ENCODE assay signal across 8 mouse cellular contexts in the genomic region with DNA sequence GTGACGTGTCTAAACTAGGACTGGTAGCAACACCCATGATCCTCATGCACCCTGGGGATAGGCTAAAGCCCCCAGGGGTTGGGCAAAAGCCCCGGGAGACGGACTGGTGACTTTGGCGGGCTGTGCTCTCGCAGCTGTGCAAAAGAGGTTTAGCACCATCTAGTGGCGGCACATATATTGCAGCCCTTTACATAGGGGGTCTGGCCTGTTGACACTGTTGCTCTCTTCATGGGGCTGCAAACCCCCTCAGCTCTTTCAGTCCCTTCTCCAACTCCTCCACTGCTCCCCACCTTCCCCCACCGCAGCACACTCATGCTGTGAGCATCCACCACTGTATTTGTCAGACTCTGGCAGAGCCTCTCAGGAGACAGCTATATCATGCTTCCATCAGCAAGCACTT.
A peak's percentile ranks its signal among the peaks of the same experiment; 100 is the strongest.
DNase-seq lines count a peak whose midpoint lies in the region; ATAC-seq and TF ChIP-seq lines count a peak whose summit lies in the region.
"Not testable (repeated sequence)": the region's sequence is repeated elsewhere in the genome, so short reads cannot be mapped to it uniquely, and the experiment has no call there.

No protein-coding gene starts in this region.

- not testable (repeated sequence) for TF ChIP-seq EP300 in CH12.LX (IDR thresholded peaks at IDR 0.05; ENCODE audit: low read length); liver, postnatal 0 days (IDR thresholded peaks at IDR 0.05; ENCODE audit: low read depth)

- TF ChIP-seq POLR2A in CH12.LX (IDR thresholded peaks at IDR 0.05; ENCODE audit: low read depth, low read length); bone marrow, adult 2 months (IDR thresholded peaks at IDR 0.05; ENCODE audit: borderline replicate concordance, control insufficient read depth, low read depth, low read length): not testable (repeated sequence)

- peak; percentile 61 for DNase-seq in CH12.LX (ENCODE audit: extremely low read depth)
- peak; percentile 58 for DNase-seq in embryonic facial prominence, embryonic 10.5 days (ENCODE audit: low spot score)
- DNase-seq in heart, adult 9 months (ENCODE audit: low spot score in 2 of 2): peak; percentile 2 to 14
- peak; percentile 51 for DNase-seq in layer of hippocampus, adult 11-12 months (ENCODE audit: low spot score)
- DNase-seq in liver, postnatal 0 days: peak; percentile 54
- peak; percentile 72 for DNase-seq in retina, postnatal 1 day
- peak; percentile 59 for DNase-seq in thymus, postnatal 14 days

- H3K79me2 ChIP-seq in CH12.LX (replicated peaks; ENCODE audit: control insufficient read depth, extremely low read depth, insufficient read depth, poor library complexity, severe bottlenecking): not testable (repeated sequence)

- in situ Hi-C loops in CH12.LX (cut with MboI; ENCODE audit: low pct_ligation_motif_present, low pct_unique_long_range_greater_than_20kb, low sequenced_read_pairs): not testable (repeated sequence)

- not testable (repeated sequence) for H3K9me3 ChIP-seq in CH12.LX (replicated peaks; ENCODE audit: low read length); embryonic facial prominence, embryonic 10.5 days; liver, postnatal 0 days (ENCODE audit: low read length)

- not testable (repeated sequence) for H3K4me3 ChIP-seq in CH12.LX (replicated peaks in 1 of 3; ENCODE audit: low read depth in 2 of 3, low read length in 2 of 3, poor library complexity in 1 of 3); bone marrow, adult 2 months (replicated peaks; ENCODE audit: control insufficient read depth, low read depth, low read length); embryonic facial prominence, embryonic 10.5 days; liver, postnatal 0 days (ENCODE audit: low read depth, low read length)

- not testable (repeated sequence) for H3K4me2 ChIP-seq in CH12.LX (ENCODE audit: insufficient read depth, low read depth, poor library complexity, severe bottlenecking); liver, postnatal 0 days (ENCODE audit: low read depth, low read length)

- not testable (repeated sequence) for H3K4me1 ChIP-seq in CH12.LX (ENCODE audit: control insufficient read depth in 1 of 2, insufficient read depth in 2 of 2); bone marrow, adult 2 months (ENCODE audit: control insufficient read depth, insufficient read depth, low read length); embryonic facial prominence, embryonic 10.5 days; liver, postnatal 0 days (ENCODE audit: insufficient read depth)

- not testable (repeated sequence) for H3K36me3 ChIP-seq in CH12.LX (replicated peaks in 1 of 2; ENCODE audit: control insufficient read depth in 1 of 2, insufficient read depth in 1 of 2, low read length in 1 of 2); embryonic facial prominence, embryonic 10.5 days (replicated peaks); liver, postnatal 0 days (replicated peaks; ENCODE audit: insufficient read depth, low read length)

- not testable (repeated sequence) for H3K9ac ChIP-seq in CH12.LX (ENCODE audit: insufficient read depth, low read depth); liver, postnatal 0 days (replicated peaks)

- not testable (repeated sequence) for ATAC-seq in liver, postnatal 0 days

- not testable (repeated sequence) for H3K27me3 ChIP-seq in CH12.LX (replicated peaks); embryonic facial prominence, embryonic 10.5 days (replicated peaks; ENCODE audit: low read depth, poor library complexity, severe bottlenecking); liver, postnatal 0 days (ENCODE audit: insufficient read depth, low read length)

- TF ChIP-seq CTCF in CH12.LX (conservative IDR thresholded peaks at IDR 0.05 in 1 of 2, IDR thresholded peaks at IDR 0.05 in 1 of 2; ENCODE audit: low read depth in 2 of 2, low read length in 2 of 2): peak; percentile 27 to 57; a peak in 3 of 4 replicates
- TF ChIP-seq CTCF in bone marrow, adult 2 months (IDR thresholded peaks at IDR 0.05; ENCODE audit: control insufficient read depth, insufficient read depth, low read length): 0 out of 2 replicates have a peak, but pooled peaks have one; percentile 27
- TF ChIP-seq CTCF in liver, postnatal 0 days (IDR thresholded peaks at IDR 0.05; ENCODE audit: low read depth): peak; percentile 69

- not testable (repeated sequence) for H3K27ac ChIP-seq in CH12.LX (ENCODE audit: insufficient read depth, low read depth); bone marrow, adult 2 months (ENCODE audit: control insufficient read depth, insufficient read depth, low read depth, low read length, poor library complexity); embryonic facial prominence, embryonic 10.5 days (replicated peaks); liver, postnatal 0 days (ENCODE audit: low read depth)

- 36% methylated on average over 7 of the region's 7 CpGs for WGBS in bone marrow, adult 2 months
- 33% methylated on average over 7 of the region's 7 CpGs for WGBS in embryonic facial prominence, embryonic 10.5 days
- WGBS in liver, postnatal 0 days (ENCODE audit: insufficient replicate concordance): 33% methylated on average over 7 of the region's 7 CpGs

- TF ChIP-seq RAD21 in CH12.LX (IDR thresholded peaks at IDR 0.05; ENCODE audit: low read depth, low read length): peak; percentile 44

- dilution Hi-C loops in CH12.LX (cut with MboI; ENCODE audit: extremely low pct_ligation_motif_present, extremely low pct_unique_long_range_greater_than_20kb, low sequenced_read_pairs): not testable (repeated sequence)

TF ChIP-seq in CH12.LX, 34 proteins besides CTCF, POLR2A, EP300 and RAD21:
- TF ChIP-seq E2F4 (IDR thresholded peaks at IDR 0.05; ENCODE audit: insufficient replicate concordance, low read depth, low read length): peak; percentile 20; the same call in 1 of the 2 replicates

Comparison
In these comparisons a context has a peak if more than half of its experiments do, and no peak if none do; other contexts are left out.
1. DNase-seq: peak in every context shown above with its lines; median percentile 72 in retina, postnatal 1 day; 61 in CH12.LX; 59 in thymus, postnatal 14 days; 58 in embryonic facial prominence, embryonic 10.5 days; 54 in liver, postnatal 0 days; 51 in layer of hippocampus, adult 11-12 months; 8 in heart, adult 9 months.